Mouse (Mus musculus) lung, postnatal 0 days (tissue): ENCODE measurements around the gene Prr14l. TPM values are rescaled to one million over a fixed set of nuclear protein-coding genes. Genes with fewer than 3 reads are reported as not detected.
"Not testable (repeated sequence)": the region's sequence is repeated elsewhere in the genome, so short reads cannot be mapped to it uniquely, and the experiment has no call there.

Experiments used
- ATAC-seq: fragments of 200-750 bp; cut with Nextera tagmentation; 2 replicates; pipeline ENCODE4 v1.8.0; 2017; ENCODE audit warnings: moderate library complexity
- DNase-seq: peaks from one replicate; pipeline ENCODE4 v3.0.0-alpha.2; 2016; ENCODE audit warnings: low spot score
- H3K27ac ChIP-seq: fragments of 300-500 bp; sonication (generic); 2 replicates; pipeline ENCODE4 v1.5.1; 2014; ENCODE audit warnings: antibody characterized with exemption, mild to moderate bottlenecking, low read length, mixed read lengths
- H3K27me3 ChIP-seq: fragments of 300-500 bp; sonication (generic); replicated peaks from 2 replicates; pipeline ENCODE4 v1.6.1; 2014; ENCODE audit warnings: low read length, mixed read lengths; ENCODE audit not compliant: insufficient read depth
- H3K36me3 ChIP-seq: fragments of 300-500 bp; sonication (generic); 2 replicates; pipeline ENCODE4 v1.6.1; 2014; ENCODE audit warnings: low read length, mixed read lengths; ENCODE audit not compliant: insufficient read depth
- H3K4me1 ChIP-seq: fragments of 300-500 bp; sonication (generic); 2 replicates; pipeline ENCODE4 v1.6.1; 2014; ENCODE audit warnings: antibody characterized with exemption, low read depth, low read length, mixed read lengths; ENCODE audit not compliant: insufficient read depth
- H3K4me2 ChIP-seq: fragments of 300-500 bp; sonication (generic); replicated peaks from 2 replicates; pipeline ENCODE4 v1.6.1; 2014; ENCODE audit warnings: low read depth, mild to moderate bottlenecking, low read length, moderate library complexity, mixed read lengths
- H3K4me3 ChIP-seq: fragments of 300-500 bp; sonication (generic); 2 replicates; pipeline ENCODE4 v1.5.1; 2014; ENCODE audit warnings: low read depth, low read length
- H3K9ac ChIP-seq: fragments of 300-500 bp; sonication (generic); replicated peaks from 2 replicates; pipeline ENCODE4 v1.6.1; 2014; ENCODE audit warnings: low read depth, mild to moderate bottlenecking
- H3K9me3 ChIP-seq: fragments of 300-500 bp; sonication (generic); 2 replicates; pipeline ENCODE4 v1.6.1; 2016; ENCODE audit warnings: low read length, mixed read lengths
- CTCF ChIP-seq: IDR thresholded peaks from 2 replicates; pipeline ENCODE4 v1.5.1; 2016; ENCODE audit warnings: antibody characterized with exemption, mild to moderate bottlenecking
- EP300 ChIP-seq: IDR thresholded peaks from 2 replicates; pipeline ENCODE4 v1.6.1; 2016; ENCODE audit warnings: antibody characterized with exemption, mild to moderate bottlenecking, control low read depth
- WGBS: fragments of 180-500 bp; shearing (Covaris S2); extraction: QIAGEN DNeasy Blood & Tissue Kit; methylation state at CpG from one replicate; pipeline ENCODE4 v1.1.7; 2014; 5-methylcytosine and 5-hydroxymethylcytosine counted together
- polyA plus RNA-seq: library from polyadenylated mRNA; unstranded; fragments of >200 nt; fragmentation: Nextera tagmentation; extraction: Ambion mirVana; gene quantifications from 2 replicates; pipeline ENCODE4 v1.2.1, GENCODE M21; 2015

Prr14l gene
- polyA plus RNA-seq, 1 experiment from 2014 or later: 5.2 TPM

DNA sequence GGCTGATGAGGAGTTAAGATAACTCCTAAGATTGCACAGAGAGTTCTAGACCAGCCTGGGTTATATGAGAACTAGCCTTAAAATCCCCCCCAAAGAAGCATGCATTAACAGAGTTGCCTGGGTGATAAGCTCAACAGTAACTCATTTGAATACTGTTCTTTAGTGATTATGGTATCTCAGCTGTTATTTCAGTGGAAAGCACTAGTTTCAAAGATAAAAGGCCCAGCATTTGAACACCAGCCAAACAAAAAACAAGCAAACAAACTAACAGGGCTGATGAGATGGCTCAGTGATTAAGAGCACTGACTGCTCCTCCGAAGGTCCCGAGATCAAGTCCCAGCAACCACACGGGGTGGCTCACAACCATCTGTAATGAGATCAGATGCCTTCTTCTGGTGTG is 4.9 kb downstream of the Prr14l start:
- ATAC-seq (no peak), DNase-seq (no peak)
- Histone ChIP-seq H3K4me3 (no peak overlapping the region), H3K4me1 (peaks cover 11% of the 10 kb centered on the region; the same call in 1 of the 2 replicates), H3K27me3 (no peaks in the 10 kb centered on the region), H3K4me2 (no peak overlapping the region), H3K9me3 (no peaks in the 10 kb centered on the region), H3K9ac (no peak overlapping the region), H3K36me3 (no peaks in the 10 kb centered on the region; the same call in 1 of the 2 replicates), H3K27ac (no peak overlapping the region)
- TF ChIP-seq EP300 (no peak), CTCF (no peak)
- WGBS: 96% methylated on average over 3 of the region's 3 CpGs

DNA sequence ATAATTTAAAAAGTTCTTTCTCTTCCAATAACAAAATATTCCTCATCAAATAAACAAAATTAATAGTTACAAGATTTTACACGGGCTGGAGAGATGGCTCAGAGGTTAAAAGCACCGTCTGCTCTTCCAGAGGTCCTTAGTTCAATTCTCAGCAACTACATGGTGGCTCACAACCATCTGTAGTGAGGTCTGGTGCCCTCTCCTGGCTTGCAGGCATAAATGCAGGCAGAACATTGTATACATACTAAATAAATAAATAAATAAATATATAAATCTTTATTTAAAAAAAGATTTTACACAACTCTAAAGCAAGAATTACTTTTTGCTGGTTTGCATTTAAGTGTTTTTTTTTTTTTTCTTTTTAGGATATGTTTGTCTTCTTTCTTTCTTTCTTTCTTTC is 14.0 kb downstream of the Prr14l start:
- WGBS: 89% methylated on average over 2 of the region's 2 CpGs
- no peak for ATAC-seq
- DNase-seq: no peak
- peak; percentile 35 for TF ChIP-seq CTCF
- TF ChIP-seq EP300: no peak
- no peak overlapping the region for H3K27ac ChIP-seq
- no peaks in the 10 kb centered on the region for H3K9me3 ChIP-seq
- no peak overlapping the region for H3K4me3 ChIP-seq
- H3K4me1 ChIP-seq: no peaks in the 10 kb centered on the region
- peaks cover 38% of the 10 kb centered on the region; the same call in 1 of the 2 replicates for H3K36me3 ChIP-seq
- no peaks in the 10 kb centered on the region for H3K27me3 ChIP-seq
- no peak overlapping the region for H3K9ac ChIP-seq
- no peak overlapping the region for H3K4me2 ChIP-seq

DNA sequence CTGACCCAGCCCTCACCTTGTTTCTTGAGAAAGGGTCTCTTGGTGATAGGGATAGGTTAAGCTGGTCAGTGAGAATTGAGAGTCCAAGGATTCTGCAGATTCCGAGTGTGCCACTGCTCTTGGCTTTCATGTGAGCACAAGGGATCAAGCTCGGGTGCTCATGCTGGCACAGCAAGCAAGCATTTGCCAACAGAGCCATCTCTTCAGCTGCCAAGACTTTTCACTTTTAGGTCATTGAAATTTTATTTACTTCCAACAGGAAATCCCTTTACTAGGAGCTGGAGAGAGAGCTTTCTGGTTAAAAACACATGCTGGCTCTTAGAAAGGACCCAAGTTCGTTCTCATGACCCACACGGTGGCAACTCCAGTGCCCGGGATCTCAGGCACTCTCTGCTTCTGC is 17.1 kb downstream of the Prr14l start:
- WGBS: 75% methylated on average over 5 of the region's 5 CpGs
- no peak overlapping the region for H3K27ac ChIP-seq
- TF ChIP-seq CTCF (no peak), EP300 (no peak)
- H3K9me3 ChIP-seq: no peaks in the 10 kb centered on the region
- H3K4me2 ChIP-seq: no peak overlapping the region
- ATAC-seq: no peak
- peaks cover 37% of the 10 kb centered on the region; the same call in 1 of the 2 replicates for H3K36me3 ChIP-seq
- H3K4me3 ChIP-seq: no peak overlapping the region
- no peaks in the 10 kb centered on the region for H3K4me1 ChIP-seq
- no peak overlapping the region for H3K9ac ChIP-seq
- no peaks in the 10 kb centered on the region for H3K27me3 ChIP-seq
- DNase-seq: no peak

DNA sequence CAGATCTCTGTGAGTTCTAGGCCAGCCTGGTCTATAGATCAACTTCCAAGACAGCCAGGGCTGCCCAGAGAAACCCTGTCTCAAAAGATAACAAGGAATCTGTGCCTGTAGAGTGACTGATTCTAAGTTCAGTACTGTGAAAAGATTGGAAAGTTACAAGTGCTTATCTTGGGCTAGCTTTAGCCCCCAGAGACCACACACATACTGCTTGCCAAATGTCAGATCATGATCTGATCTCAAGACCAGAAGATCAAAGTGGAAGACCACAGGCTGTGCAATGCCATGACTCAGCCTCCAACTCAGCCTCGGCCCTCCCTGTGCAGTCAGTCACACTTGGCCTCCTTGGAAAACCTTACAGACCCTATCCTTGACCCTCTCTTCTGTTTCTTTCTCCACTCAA is 19.6 kb downstream of the Prr14l start:
- no peak overlapping the region for H3K4me2 ChIP-seq
- TF ChIP-seq CTCF (no peak), EP300 (no peak)
- DNase-seq (no peak), ATAC-seq (no peak)
- no peak overlapping the region for H3K9ac ChIP-seq
- no peaks in the 10 kb centered on the region for H3K27me3 ChIP-seq
- no peaks in the 10 kb centered on the region for H3K9me3 ChIP-seq
- no peaks in the 10 kb centered on the region for H3K4me1 ChIP-seq
- no peak overlapping the region for H3K27ac ChIP-seq
- H3K36me3 ChIP-seq: peaks cover 31% of the 10 kb centered on the region; the same call in 1 of the 2 replicates
- no peak overlapping the region for H3K4me3 ChIP-seq
- 83% methylated on average over 1 of the region's 1 CpGs for WGBS

DNA sequence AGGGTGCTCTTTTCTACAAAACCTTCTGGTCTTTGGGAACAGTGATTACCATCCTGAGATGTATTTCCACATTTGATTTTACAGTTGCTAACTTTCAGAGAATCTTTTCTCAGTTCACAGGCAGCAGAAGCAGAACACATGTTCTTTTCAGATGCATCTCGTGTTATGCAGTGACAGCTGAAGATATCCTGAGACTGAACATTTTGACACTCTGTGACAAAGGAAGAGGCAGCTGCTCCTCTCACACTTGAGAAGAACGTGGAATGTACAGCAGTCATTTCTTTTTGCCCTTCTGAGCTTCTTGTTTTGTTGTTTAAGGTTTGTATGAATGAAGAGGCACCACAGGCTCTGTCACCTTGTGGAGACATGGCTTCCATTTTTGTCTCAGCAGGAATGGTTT is 24.0 kb downstream of the Prr14l start:
- TF ChIP-seq EP300: no peak
- TF ChIP-seq CTCF: no peak

DNA sequence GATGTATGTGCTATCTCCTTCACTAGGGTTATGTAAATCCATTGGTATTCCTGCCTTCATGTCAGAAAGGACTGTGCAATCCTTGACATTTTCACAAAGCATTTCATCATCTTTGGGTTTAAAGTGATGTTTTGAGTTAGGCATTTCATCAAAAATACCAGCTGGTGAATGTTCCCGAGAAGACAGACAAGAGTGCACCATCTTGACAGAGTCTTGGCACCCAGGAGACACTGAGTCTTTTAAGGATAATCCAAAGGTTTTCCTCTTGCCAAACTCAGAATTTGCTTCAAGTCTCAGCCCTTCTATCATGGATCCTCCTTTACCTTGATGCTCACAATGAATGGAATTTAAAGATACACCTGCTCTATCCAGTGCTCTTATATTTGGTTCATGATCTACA is 25.3 kb downstream of the Prr14l start:
- H3K27me3 ChIP-seq, DNase-seq, H3K9me3 ChIP-seq, ATAC-seq, H3K4me1 ChIP-seq, H3K4me2 ChIP-seq, H3K9ac ChIP-seq, H3K4me3 ChIP-seq, H3K27ac ChIP-seq: not testable (repeated sequence)
- 79% methylated on average over 1 of the region's 1 CpGs for WGBS
- peaks cover 14% of the 10 kb centered on the region; the same call in 1 of the 2 replicates for H3K36me3 ChIP-seq

More for the DNA sequence above, 24.0 kb downstream of the Prr14l start:
- Histone ChIP-seq H3K27me3 (no peaks in the 10 kb centered on the region), H3K9ac (no peak overlapping the region), H3K36me3 (peaks cover 18% of the 10 kb centered on the region; the same call in 1 of the 2 replicates), H3K4me1 (no peaks in the 10 kb centered on the region), H3K9me3 (no peaks in the 10 kb centered on the region), H3K4me3 (no peak overlapping the region), H3K27ac (no peak overlapping the region), H3K4me2 (no peak overlapping the region)
- no peak for DNase-seq
- no peak for ATAC-seq
- WGBS: 88% methylated on average over 2 of the region's 2 CpGs

DNA sequence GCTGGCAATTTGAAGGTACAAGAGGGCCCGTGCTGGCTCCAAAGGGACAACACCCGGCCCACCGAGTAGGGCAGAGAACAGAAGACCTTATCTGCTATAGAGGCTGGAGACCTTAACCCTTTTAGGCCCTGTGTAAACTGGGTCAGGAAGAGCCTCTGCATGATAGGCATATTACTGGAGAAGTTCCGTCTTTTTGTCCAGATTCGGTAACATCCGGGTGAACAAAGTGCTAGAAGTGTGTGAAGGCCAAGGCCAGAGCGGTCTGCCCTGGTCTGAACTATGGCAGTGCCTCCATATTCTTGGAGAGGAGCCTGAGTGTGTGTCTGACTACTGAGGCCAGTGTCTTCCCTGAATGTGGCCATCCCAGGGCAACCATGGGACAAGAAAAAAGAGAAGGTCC is 27.0 kb downstream of the Prr14l start, which contains the start of gene Gm20671:
Gm20671 (minus strand) TSS at position 101 of the 400 bp plus-strand sequence.
- DNase-seq: no peak
- TF ChIP-seq CTCF: no peak
- TF ChIP-seq EP300: no peak
- H3K27ac ChIP-seq: no peak within 1 kb of the TSS
- peaks cover 17% of the 10 kb centered on the region; the same call in 1 of the 2 replicates for H3K36me3 ChIP-seq
- H3K27me3 ChIP-seq: no peaks in the 10 kb centered on the region
- no peak for ATAC-seq
- no peak within 1 kb of the TSS for H3K4me2 ChIP-seq
- H3K4me3 ChIP-seq: no peak within 1 kb of the TSS
- no peaks in the 10 kb centered on the region for H3K4me1 ChIP-seq
- H3K9me3 ChIP-seq: no peaks in the 10 kb centered on the region
- H3K9ac ChIP-seq: no peak within 1 kb of the TSS
- 82% methylated on average over 7 of the region's 7 CpGs for WGBS
